Mouse (Mus musculus) lung, embryonic 16.5 days (tissue): ENCODE results near the gene Abcc1. TPM values are rescaled to one million over a fixed set of nuclear protein-coding genes. Genes with fewer than 3 reads are reported as not detected.

Experiments
- ATAC-seq: fragments of 200-750 bp; cut with Nextera tagmentation; 2 replicates; pipeline ENCODE4 v1.8.0; 2017; ENCODE audit warnings: low read depth, mild to moderate bottlenecking, moderate library complexity
- H3K27ac ChIP-seq: fragments of 300-500 bp; sonication (generic); 2 replicates; pipeline ENCODE4 v1.5.1; 2014; ENCODE audit warnings: mild to moderate bottlenecking, control low read depth, low read length
- H3K27me3 ChIP-seq: fragments of 300-500 bp; sonication (generic); 2 replicates; pipeline ENCODE4 v1.6.1; 2014; ENCODE audit warnings: low read depth, low read length, mixed read lengths; ENCODE audit not compliant: control insufficient read depth, insufficient read depth
- H3K36me3 ChIP-seq: fragments of 300-500 bp; sonication (generic); 2 replicates; pipeline ENCODE4 v1.6.1; 2014; ENCODE audit warnings: low read length; ENCODE audit not compliant: control insufficient read depth, insufficient read depth
- H3K4me1 ChIP-seq: fragments of 300-500 bp; sonication (generic); replicated peaks from 2 replicates; pipeline ENCODE4 v1.6.1; 2014; ENCODE audit warnings: low read length, mixed read lengths; ENCODE audit not compliant: control insufficient read depth, insufficient read depth
- H3K4me2 ChIP-seq: fragments of 300-500 bp; sonication (generic); 2 replicates; pipeline ENCODE4 v1.6.1; 2014; ENCODE audit warnings: low read depth, low read length, control low read depth
- H3K4me3 ChIP-seq: fragments of 300-500 bp; sonication (generic); 2 replicates; pipeline ENCODE4 v1.5.1; 2014; ENCODE audit warnings: mild to moderate bottlenecking, low read length, control low read depth
- H3K9ac ChIP-seq: fragments of 300-500 bp; sonication (generic); 2 replicates; pipeline ENCODE4 v1.6.1; 2014; ENCODE audit warnings: low read length, control low read depth
- H3K9me3 ChIP-seq: fragments of 300-500 bp; sonication (generic); 2 replicates; pipeline ENCODE4 v1.6.1; 2016; ENCODE audit warnings: low read length; ENCODE audit not compliant: control insufficient read depth
- WGBS: fragments of 180-500 bp; shearing (Covaris S2); extraction: QIAGEN DNeasy Blood & Tissue Kit; methylation state at CpG from one replicate; pipeline ENCODE4 v1.1.7; 2014; 5-methylcytosine and 5-hydroxymethylcytosine counted together
- polyA plus RNA-seq: library from polyadenylated mRNA; unstranded; fragments of >200 nt; fragmentation: Nextera tagmentation; extraction: Ambion mirVana; gene quantifications from 2 replicates; pipeline ENCODE4 v1.2.1, GENCODE M21; 2015

The Abcc1 gene
- polyA plus RNA-seq, 1 experiment from 2014 or later, result 9.2 TPM

DNA sequence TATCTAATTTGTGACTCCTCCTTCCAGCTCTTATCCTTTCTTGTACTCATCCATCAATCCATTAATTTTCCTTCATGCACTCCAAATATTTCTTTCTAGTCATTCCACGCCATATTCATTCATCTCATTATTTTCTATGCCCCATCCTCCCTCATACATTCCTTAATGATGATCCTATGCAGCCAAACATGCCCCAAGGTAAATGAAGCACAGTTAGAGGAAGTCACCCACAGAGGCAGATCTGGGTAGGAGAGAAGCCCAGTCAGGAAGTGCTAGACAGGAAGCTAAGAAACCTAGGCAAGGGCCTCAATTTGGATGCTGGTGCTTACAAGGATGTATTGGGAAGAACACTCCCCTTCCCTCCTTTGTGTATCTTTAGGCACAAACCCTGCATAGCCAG lies 121.9 kb downstream of the Abcc1 start:
- WGBS, result 55% methylated on average over 1 of the region's 1 CpGs
- no peak overlapping the region for H3K9ac ChIP-seq

DNA sequence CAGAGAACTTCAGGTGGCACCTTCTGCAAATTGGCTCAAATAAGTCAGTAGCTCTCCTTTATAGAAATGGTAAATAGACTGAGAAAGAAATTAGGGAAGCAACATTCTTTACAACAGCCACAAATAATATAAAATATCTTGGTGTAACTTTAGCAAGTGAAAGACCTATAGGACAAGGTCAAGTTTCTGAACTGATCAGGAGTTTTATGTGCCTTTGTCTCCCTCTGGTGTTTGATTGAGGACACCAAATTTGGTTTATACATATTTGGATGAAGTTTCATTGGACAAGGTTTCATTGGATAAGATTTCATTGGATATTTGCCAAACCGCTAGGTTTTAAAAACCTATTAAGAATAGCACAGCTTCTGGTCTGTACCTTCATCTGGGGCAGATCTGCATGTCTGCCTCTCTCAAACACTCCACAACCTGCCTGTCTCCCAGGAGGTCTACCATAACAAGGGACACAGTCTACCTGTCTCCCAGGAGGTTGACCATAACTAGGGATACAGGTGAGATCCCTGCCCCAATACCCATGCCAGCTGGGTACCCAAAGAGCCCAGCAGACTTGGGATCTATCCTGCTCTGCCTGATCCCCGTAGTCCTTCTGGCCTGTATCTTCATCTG lies 132.2 kb downstream of the Abcc1 start:
- 71% methylated on average over 2 of the region's 2 CpGs for WGBS
- H3K27me3 ChIP-seq, result no peaks in the 10 kb centered on the region
- no peaks in the 10 kb centered on the region for H3K9me3 ChIP-seq
- H3K36me3 ChIP-seq, result no peaks in the 10 kb centered on the region
- no peak for ATAC-seq
- H3K27ac ChIP-seq, result no peak overlapping the region
- H3K4me2 ChIP-seq, result no peak overlapping the region
- no peaks in the 10 kb centered on the region for H3K4me1 ChIP-seq
- H3K9ac ChIP-seq, result no peak overlapping the region
- no peak overlapping the region for H3K4me3 ChIP-seq

More for the DNA sequence above, 121.9 kb downstream of the Abcc1 start:
- Histone ChIP-seq H3K4me3 (no peak overlapping the region), H3K4me1 (no peaks in the 10 kb centered on the region), H3K36me3 (no peaks in the 10 kb centered on the region), H3K9me3 (no peaks in the 10 kb centered on the region), H3K27ac (no peak overlapping the region), H3K4me2 (no peak overlapping the region), H3K27me3 (no peaks in the 10 kb centered on the region)
- no peak for ATAC-seq

DNA sequence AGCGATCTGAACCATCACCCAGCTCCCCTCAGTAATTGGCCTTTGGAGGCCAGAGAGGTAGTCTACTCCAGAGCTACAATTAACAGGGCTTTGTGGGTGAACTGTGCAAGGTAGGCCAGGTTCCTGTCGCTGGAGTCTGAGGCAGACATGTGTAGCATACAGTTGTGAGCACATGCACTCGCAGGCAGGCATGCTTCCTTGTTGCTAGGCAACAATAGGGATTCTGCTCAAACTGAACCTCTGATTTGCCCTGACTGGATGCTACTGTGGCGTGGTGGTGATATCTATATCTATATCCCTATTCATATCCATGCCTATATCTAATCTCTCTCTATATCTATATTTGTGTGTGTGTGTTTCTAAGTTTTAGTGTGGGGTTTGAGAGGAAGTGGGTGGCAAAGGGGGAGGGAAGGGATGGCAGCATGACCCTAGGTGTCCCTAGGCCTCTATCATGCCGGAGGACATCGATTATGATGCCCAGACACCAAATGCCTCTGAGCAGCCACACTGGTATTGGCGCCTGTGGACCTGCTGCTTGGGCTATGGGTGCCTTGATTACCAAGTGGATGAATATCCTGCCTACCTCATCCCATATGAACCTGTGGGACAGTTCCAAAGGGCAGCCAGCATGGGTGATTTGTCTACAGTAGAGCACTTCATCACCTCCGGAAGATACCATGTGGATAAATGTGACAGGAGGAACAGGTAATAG lies 140.4 kb downstream of the Abcc1 start:
- no peak overlapping the region for H3K9ac ChIP-seq
- no peak for ATAC-seq
- WGBS, result 77% methylated on average over 8 of the region's 8 CpGs

DNA sequence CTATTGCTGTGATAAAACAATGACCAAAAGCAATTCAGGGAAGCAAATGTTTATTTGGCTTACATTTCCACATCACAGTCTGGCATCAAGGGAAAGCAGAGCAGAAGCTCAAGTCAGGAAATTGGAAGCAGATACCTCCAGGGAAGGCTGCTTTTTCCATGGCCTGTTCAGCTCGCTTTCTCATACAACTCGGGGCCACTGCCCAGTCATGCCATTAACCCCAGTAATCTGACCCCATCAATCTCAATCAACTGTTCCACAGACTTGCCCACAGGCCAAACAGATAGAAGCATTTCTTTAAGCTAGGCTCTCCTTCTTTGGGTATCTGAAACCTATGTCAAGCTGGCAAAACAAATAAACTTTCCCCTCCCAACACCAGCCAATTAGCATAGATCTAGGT lies 145.1 kb downstream of the Abcc1 start:
- Histone ChIP-seq H3K9me3 (no peaks in the 10 kb centered on the region), H3K27ac (no peak overlapping the region), H3K36me3 (no peaks in the 10 kb centered on the region), H3K27me3 (no peaks in the 10 kb centered on the region), H3K4me2 (no peak overlapping the region), H3K4me3 (no peak overlapping the region), H3K9ac (no peak overlapping the region), H3K4me1 (no peaks in the 10 kb centered on the region)
- 5% methylated on average over 2 of the region's 2 CpGs for WGBS
- ATAC-seq, result no peak

More for the DNA sequence above, 140.4 kb downstream of the Abcc1 start:
- H3K9me3 ChIP-seq, result no peaks in the 10 kb centered on the region
- H3K27ac ChIP-seq, result no peak overlapping the region
- H3K36me3 ChIP-seq, result no peaks in the 10 kb centered on the region
- no peaks in the 10 kb centered on the region for H3K27me3 ChIP-seq
- H3K4me3 ChIP-seq, result no peak overlapping the region
- H3K4me1 ChIP-seq, result no peaks in the 10 kb centered on the region
- no peak overlapping the region for H3K4me2 ChIP-seq

Other genes starting within 250 kb of the Abcc1 start
- 126 and 133 TPM in 2 replicates for gene Nde1, start 198.3 kb upstream of the Abcc1 start, polyA plus RNA-seq
- 16.4 and 18.1 TPM in 2 replicates for gene Marf1, start 198.2 kb upstream of the Abcc1 start, polyA plus RNA-seq
- gene Myh11, start 70.2 kb upstream of the Abcc1 start, polyA plus RNA-seq, result 45.1 and 49.7 TPM in 2 replicates
- gene Fopnl, start 44.2 kb upstream of the Abcc1 start, polyA plus RNA-seq, result 159 TPM in 2 replicates
- gene A630010A05Rik, start 200.8 kb downstream of the Abcc1 start, polyA plus RNA-seq, result not detected in 2 replicates